Comparison of ENCODE assay signal across 9 mouse cellular contexts in the genomic region with DNA sequence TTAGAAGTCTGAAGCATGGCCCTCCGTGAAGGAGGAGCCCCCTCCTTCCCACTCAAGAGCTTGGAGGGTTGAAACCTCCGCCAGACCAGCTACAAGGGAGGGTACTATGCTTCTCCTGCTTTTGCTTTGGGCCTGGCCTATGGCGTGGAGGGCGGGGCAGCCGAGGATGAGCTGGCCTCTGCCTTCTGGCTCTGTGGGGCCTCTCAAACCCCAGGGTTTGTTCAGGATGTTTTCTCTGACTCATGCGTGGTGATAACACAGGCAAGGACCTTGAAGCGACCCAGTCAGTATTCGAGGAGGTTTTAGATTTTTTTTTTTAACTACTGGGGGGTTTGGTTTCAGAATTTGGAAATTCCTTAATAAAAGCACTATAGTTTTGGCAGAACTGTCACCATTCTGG. TPM values are rescaled to one million over a fixed set of nuclear protein-coding genes. Genes with fewer than 3 reads are reported as not detected.
DNase-seq lines count a peak whose midpoint lies in the region; ATAC-seq and TF ChIP-seq lines count a peak whose summit lies in the region.
"Had no signal": no experiment of that assay in that cellular context is flagged by ENCODE, and none has a peak within 500 bp of the region (broad histone marks: within the 10 kb centered on the region; RNA-seq: fewer than 3 reads in every experiment).

No protein-coding gene starts in this region.

- DNase-seq in ovary, postnatal 36 days (ENCODE audit: low spot score), result peak; percentile 52
- no peak for DNase-seq in ovary, postnatal 10 days (ENCODE audit: low spot score)
- DNase-seq in adipocyte (ENCODE audit: low spot score), result peak; percentile 23
- no peak for DNase-seq in left cerebral cortex, postnatal 4 days
- no peak for DNase-seq in embryo, embryonic 10 days (ENCODE audit: low spot score)
- no peak for DNase-seq in cerebellum, adult 8-10 months

- no peak for TF ChIP-seq CTCF in small intestine, adult 2 months (IDR thresholded peaks at IDR 0.05; ENCODE audit: extremely low read depth, insufficient read length, insufficient replicate concordance, low read depth, low read length)

- H3K4me1 ChIP-seq in heart, embryonic 15.5 days (replicated peaks), result peaks cover 33% of the 10 kb centered on the region
- peaks cover 19% of the 10 kb centered on the region for H3K4me1 ChIP-seq in small intestine, adult 2 months (ENCODE audit: control insufficient read depth, insufficient read depth, insufficient read length, low read length)

- no peak overlapping the region for H3K9ac ChIP-seq in heart, embryonic 15.5 days
- H3K9ac ChIP-seq: midbrain, embryonic 13.5 days had no signal

- 28% methylated on average over 8 of the region's 8 CpGs for WGBS in heart, embryonic 15.5 days
- 43% methylated on average over 8 of the region's 8 CpGs for WGBS in small intestine, adult 2 months

- ATAC-seq in heart, embryonic 15.5 days (replicated peaks; ENCODE audit: insufficient number of reproducible peaks, insufficient read depth, low FRiP score, low read depth), result no peak; the same call in 1 of the 2 replicates
- ATAC-seq: midbrain, embryonic 13.5 days had no signal

- intact Hi-C loops in left cerebral cortex, postnatal 4 days (cut with DNase I), result no loop called here

- no peak overlapping the region for H3K4me2 ChIP-seq in heart, embryonic 15.5 days
- H3K4me2 ChIP-seq: midbrain, embryonic 13.5 days had no signal

- no peaks in the 10 kb centered on the region for H3K27me3 ChIP-seq in heart, embryonic 15.5 days
- no peaks in the 10 kb centered on the region for H3K27me3 ChIP-seq in small intestine, adult 2 months (ENCODE audit: control insufficient read depth, insufficient read depth, low read length)
- H3K27me3 ChIP-seq: midbrain, embryonic 13.5 days had no signal

- no peak overlapping the region for H3K4me3 ChIP-seq in heart, embryonic 15.5 days
- no peak overlapping the region for H3K4me3 ChIP-seq in small intestine, adult 2 months (ENCODE audit: low read depth, low read length)
- H3K4me3 ChIP-seq: midbrain, embryonic 13.5 days had no signal

- peak overlapping the region; percentile 14; the same call in 1 of the 2 replicates for H3K27ac ChIP-seq in heart, embryonic 15.5 days
- peak overlapping the region; percentile 59 for H3K27ac ChIP-seq in small intestine, adult 2 months (ENCODE audit: insufficient read depth, low read depth, low read length)
- H3K27ac ChIP-seq: midbrain, embryonic 13.5 days had no signal

- H3K36me3 ChIP-seq in heart, embryonic 15.5 days, result no peaks in the 10 kb centered on the region
- no peaks in the 10 kb centered on the region for H3K36me3 ChIP-seq in small intestine, adult 2 months (ENCODE audit: control insufficient read depth, insufficient read depth, low read length)
- H3K36me3 ChIP-seq: midbrain, embryonic 13.5 days had no signal

- no peak for TF ChIP-seq POLR2A in small intestine, adult 2 months (IDR thresholded peaks at IDR 0.05; ENCODE audit: low read depth, low read length)

- no peaks in the 10 kb centered on the region for H3K9me3 ChIP-seq in heart, embryonic 15.5 days (replicated peaks)
- H3K9me3 ChIP-seq: midbrain, embryonic 13.5 days had no signal

RNA-seq across cellular contexts. Expression of a gene that starts 4.7 kb away (rescaled TPM):
- polyA plus RNA-seq in heart, embryonic 15.5 days (2015; fragmentation: Nextera tagmentation; extraction: Ambion mirVana), result 25.4 and 30.8 TPM in 2 replicates
- polyA plus RNA-seq in small intestine, adult 2 months (2012; rRNA removed), result 28.4 and 46.7 TPM in 2 replicates
- total RNA-seq in left cerebral cortex, postnatal 4 days (2021), result 100 to 1,000 TPM in 1 of 2 experiments, 10 to 100 TPM in 1; 96.1 to 106 TPM

Comparison
In these comparisons a context has a peak if more than half of its experiments do, and no peak if none do; other contexts are left out.
1. DNase-seq: peak in ovary, postnatal 36 days (single experiment) and adipocyte (single experiment); none in ovary, postnatal 10 days (single experiment), left cerebral cortex, postnatal 4 days (single experiment), embryo, embryonic 10 days (single experiment) and cerebellum, adult 8-10 months (single experiment).